Mouse (Mus musculus) mesoderm, embryonic 11.5 days (tissue): ENCODE measurements around the gene Fam136a.
"Not testable (repeated sequence)": the region's sequence is repeated elsewhere in the genome, so short reads cannot be mapped to it uniquely, and the experiment has no call there.

Experiments used
- DNase-seq: peaks from one replicate; pipeline ENCODE4 v3.0.0-alpha.2; 2012; ENCODE audit warnings: low read depth, low spot score

Fam136a gene

DNA sequence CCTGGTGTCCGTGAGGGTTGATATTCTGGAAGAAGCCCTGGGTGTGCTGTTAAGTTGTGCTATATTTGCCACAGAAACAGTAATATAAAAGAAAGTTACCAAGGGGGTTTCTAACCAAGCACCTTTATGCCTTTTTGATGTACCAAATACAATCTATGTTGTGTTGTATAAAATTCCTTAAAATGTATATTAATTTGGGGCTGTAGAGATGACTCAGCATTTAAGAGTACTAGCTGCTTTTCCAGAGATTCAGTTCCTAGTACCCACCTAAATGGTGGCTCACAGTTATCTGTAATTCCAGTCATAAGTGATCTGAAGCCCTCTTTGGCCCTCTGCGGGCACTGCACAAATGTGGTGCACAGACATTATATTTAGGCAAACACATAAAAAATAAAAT lies 1.4 kb downstream of the Fam136a start:
- no peak for DNase-seq

DNA sequence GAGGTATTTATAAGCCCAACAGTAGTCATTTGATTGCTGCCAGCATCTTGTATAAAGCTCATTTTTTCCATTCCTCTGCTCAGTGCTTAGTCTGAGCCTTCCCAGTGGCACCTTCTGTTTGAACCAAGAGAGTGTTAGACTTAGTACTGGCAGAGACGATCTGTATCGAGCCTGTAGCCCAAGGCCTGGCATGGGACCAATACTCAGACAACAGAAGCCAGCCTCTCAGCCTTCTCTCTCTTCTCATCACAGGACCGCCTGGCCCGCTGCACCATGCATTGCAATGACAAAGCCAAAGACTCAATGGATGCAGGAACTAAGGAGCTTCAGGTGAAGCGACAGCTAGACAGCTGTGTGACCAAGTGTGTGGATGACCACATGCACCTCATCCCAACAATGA lies 3.0 kb downstream of the Fam136a start:
- no peak for DNase-seq

DNA sequence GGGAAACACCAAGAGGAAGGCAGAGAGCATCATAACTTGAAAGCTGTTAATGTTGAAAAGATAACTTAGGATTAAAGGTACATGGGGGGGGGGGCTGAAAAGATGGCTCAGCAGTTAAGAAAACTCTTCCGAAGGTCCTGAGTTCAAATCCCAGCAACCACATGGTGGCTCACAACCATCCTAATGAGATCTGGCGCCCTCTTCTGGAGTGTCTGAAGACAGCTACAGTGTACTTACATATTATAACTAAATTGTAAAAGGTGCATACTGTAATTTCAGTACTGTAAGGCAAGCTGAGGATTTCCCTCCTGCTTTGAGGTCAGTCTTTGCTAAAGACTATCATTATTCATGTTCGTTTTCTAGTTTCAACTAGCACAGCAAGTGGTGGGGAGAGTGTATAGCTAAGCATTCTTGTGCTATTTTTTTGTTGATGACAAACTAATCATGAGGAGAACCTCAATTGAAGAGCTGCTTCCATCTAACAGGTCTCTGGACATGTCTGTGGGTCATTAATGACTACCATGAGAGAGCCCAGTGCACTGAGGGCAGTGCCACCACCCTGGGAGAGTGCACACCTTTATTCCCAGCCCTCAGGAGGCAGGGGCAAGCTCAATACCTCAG lies 4.8 kb downstream of the Fam136a start:
- DNase-seq = no peak

DNA sequence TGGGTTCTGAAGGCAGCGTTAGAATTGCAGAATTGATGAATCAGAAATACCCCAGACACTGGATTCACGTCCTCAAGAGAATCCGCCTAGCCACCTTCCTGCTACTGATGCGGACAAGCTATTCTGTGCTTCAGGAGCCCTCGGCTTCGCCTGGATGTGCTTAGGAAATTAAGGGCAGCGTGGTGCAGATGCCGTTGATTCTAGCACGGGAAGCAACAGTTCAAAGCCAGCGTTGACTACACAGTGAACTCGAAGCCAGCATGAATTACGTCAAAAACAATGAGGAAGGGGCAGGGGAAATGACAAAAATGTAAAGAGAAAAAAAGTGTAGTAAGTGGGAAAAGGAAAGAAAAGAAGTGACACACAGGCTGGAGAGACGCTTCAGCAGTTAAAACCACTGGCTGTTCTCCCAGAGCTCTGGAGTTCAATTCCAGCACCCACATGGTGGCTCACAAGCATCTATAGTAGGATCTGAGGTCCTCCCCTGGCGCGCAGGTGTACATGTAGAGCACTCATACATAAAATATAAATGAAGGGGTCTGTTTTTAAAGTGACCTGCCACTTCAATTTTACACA lies 5.4 kb downstream of the Fam136a start, which contains the start of gene Snrpg:
Gene Snrpg, plus strand, starts transcription at position 541 of the 576 bp plus-strand sequence.
- no peak for DNase-seq

DNA sequence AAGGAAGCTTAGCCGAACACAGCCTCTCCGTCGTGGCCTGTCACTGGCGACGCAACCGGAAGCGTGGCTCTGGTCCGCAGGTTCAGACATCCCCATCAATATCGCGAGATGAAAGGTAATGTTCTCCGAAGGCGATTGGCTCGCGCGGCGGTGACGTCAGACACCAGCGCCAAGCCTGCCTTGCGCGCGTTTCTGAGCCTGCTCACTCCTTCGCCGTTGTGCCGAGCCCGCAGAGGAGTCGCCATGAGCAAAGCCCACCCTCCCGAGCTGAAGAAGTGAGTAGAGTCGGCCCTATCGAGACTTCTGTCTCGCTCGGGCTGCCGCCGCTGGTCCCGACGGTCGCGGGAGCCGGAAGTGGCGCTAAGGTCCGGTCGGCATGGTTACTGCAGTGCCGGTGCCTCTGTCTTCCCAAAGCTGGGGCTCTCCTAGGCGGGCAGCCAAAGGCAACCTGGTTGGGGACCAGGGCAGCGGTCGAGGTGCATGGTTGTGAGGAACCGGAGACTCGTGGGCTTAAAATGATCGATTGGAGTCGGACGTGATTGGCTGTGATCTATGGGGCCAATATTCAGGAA lies 6.0 kb downstream of the Fam136a start:
- DNase-seq = peak; percentile 97

DNA sequence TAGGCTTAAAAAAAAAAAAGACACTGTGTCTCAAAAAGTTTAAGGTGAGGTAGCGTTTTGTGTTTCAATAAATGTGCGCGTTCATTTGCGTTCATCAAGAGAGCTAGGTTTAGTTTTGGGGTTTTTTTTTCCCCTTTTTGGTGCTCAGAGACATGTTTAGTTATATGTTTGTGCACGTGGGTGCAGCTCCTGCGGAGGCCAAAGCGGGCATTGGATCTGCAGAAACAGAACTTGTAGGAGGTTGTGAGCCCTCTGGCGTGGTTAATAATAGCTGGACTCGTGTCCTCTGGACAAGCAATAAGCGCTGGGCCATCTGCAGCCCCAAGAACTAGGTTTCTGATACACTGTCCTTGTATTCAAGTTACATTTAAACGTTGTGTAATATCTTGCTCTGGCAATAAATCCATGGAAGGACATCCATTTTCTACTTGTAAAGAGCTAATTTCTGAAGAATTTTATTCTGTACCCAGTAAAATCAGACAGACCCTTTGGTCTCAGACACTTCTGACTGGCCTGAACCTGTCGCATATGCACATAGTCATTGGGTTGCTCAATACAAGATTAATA lies 6.6 kb downstream of the Fam136a start:
- no peak for DNase-seq

DNA sequence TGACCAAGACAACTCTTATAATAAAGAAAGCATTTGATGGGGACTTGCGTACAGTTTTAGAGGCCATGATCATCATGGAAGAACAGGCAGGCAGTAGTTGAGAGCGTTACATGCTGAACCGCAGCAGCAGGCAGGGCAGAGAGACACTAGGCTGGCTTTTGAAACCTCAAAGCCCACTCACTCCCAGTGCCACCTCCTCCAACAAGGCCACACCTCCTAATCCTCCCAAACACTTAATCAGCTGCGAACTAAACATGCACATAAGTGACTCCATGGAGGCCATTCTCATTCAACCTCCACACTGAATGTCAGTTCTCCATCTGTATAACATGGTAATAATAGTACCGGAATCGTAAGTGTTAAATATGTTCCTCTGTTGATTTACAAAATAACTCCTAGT lies 8.1 kb downstream of the Fam136a start:
- DNase-seq = no peak

DNA sequence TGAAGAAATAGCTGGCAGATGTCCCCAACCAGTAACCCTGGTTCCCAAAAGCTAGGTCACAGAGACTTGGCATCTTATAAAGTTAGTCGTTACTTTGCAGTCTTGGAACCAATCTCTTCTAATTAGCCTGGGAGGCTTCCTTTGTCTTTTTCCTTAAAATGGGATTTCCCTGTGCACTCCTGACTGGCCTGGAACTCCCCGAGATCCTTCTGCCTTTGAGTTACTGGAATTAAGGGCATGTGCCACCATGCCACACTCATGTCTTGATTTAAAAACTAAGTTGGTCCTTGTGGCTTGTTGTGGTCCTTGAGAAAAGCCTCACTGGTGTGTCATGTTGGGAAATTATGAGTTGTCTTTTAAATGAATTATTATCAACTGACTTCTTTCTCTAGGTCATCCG lies 12.9 kb downstream of the Fam136a start:
- no peak for DNase-seq

DNA sequence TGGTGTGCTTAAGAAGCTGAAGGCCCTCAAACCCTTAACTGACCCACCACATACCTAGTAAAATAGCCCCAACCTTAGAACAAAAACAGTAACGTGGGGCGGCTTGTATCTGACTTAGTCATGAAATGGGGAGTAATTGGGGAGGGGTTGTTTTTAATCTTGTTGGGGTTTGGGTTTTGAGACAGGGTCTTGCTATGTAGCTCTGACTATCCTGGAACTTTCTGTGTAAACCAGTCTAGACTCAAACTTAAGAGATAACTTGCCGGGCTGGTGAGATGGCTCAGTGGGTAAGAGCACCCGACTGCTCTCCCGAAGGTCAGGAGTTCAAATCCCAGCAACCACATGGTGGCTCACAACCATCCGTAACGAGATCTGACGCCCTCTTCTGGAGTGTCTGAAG lies 14.7 kb downstream of the Fam136a start:
- DNase-seq = not testable (repeated sequence)

DNA sequence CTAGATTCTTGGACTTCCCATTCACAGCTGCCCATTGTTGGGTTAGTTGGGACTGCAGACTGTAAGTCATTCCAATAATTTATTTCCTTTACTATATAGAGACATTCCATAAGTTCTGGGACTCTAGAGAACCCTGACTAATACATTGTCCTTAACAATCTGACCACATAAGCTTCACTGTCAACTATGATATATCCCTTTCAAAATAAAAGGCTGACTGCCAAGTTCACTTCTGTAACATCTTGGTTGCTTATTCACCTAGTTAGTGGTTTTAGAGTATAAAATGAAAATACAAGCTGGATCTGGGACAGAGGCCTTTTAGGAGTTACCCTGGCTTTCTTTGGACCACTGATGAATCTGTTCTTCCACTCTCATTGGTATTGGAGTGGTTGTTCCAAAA lies 17.1 kb downstream of the Fam136a start:
- DNase-seq = no peak

DNA sequence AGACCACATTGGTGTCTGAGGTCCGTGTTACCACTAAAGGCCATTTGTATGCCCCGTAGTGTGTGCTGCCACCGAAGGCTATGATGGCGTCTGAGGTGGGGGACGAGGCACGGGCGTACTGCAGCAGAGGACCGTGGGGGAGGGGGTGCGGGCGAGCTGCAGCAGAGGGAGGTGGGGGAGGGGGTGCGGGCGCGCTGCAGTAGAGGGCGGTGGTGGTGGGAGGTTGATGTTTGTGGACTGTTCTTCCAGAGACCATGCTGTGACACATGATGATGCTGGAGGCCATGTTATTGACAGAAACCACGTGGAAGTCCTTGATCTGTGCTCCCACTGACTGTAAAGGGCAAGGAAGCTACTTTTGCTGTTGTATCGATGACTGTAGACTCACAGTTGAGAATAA lies 17.9 kb downstream of the Fam136a start:
- no peak for DNase-seq

DNA sequence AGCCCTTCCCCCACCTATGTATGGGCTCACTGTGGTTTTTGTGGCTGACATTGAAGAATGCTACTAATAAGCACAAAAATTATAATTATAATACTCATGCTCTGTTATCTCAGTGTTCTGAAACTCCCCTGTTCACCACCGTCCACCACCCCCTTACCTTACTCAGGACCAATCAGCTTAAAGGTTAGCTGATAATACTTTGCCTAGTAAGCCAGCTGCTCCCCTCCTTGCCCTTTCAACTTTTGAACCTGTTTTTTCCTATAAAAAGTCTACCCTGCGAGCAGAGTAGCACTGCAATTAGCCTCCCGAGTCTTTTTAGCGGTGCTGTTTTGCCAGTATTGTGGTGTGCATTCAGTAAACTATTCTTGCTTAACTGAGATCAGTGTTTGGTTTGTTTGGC lies 19.2 kb downstream of the Fam136a start:
- DNase-seq = no peak

DNA sequence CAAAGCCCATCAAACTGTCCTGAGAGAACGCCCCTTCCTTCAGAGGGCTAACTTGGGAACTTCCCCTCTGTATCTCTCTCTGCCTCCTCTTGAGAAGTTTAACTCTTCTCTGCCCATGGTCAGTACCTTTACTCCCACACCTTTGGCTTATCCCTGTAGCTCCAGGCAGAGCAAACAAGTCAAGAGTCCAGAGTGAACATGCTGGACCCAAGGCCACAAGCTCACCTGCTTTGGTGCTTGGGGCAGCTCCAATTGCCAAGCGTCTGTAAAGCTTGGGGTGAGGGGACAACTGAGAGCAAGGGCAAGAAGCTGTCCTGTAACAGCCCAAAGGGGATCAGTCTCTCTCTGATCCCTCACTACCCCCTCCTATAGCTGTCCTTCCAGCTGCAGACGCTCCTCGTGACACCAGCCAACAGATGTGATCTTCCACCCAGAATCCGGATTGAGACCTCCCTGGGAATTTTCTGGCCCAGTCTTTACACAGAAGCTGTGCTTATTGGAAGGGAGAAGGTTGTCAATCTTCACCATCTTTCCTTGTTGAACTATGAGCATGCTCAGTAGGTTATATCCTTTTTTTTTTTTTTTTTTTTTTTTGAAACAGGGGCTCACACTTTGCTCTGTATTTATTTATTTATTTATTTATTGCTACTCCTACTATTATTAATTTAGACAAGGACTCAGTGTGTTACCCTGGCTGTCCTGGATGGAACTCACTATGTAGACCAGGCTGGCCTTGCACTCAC lies 20.1 kb downstream of the Fam136a start:
- DNase-seq = no peak

DNA sequence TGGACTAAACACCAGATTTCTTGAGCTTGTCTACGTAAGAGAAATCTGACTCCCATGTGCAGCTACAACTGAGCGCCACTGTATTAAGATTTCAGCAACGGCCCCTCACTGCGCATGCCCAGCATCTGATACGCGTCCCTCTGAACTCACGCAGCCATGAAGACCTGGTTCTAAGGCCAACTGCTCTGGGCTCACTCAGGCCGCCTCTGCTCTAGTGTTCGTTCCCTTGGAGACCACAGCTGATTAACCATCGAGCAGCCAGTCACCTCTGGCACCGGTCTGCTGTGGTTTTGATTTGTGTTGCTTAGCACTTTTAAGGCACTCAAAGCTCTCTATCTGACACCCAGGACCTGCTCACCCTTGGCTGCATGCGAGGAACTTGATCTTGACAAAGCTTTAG lies 21.9 kb downstream of the Fam136a start:
- DNase-seq = no peak

DNA sequence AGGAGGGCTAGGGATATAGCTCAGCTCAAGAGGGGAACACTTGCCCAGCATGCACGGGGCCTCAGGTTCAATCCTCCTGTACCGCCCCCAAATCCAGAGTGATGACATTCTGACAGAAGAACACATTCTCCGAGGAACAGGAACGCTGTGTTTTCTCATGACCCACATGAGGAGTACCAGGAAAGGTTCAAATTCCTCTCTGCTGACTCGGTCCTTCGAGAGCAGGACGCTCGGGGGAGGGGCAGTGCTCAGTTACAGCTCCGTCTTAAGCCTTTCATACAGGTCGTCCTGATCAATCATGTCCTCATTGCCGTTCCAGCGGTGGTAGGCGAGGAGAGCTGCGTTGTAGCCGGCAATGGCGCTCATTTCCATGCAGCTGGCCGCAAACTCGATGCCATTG lies 23.0 kb downstream of the Fam136a start:
- DNase-seq = no peak

DNA sequence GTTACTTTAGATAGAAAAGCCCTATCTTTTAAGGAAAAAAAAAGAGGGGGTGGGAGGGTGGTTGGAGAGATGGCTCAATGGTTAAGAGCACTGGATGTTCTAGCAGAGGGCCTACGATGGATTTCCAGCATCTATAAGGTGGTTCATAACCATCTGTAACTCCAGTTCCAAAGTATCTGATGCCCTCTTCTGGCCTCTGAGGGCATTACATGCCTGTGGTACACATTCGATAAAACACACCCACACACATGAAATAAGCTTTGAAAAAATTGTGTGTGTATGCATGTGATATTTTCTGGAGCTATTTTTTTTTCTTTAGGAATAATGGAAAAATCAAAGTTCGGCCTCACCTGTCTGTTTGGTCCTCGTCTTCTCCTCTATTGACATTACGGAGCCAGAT lies 25.9 kb downstream of the Fam136a start:
- DNase-seq = no peak

DNA sequence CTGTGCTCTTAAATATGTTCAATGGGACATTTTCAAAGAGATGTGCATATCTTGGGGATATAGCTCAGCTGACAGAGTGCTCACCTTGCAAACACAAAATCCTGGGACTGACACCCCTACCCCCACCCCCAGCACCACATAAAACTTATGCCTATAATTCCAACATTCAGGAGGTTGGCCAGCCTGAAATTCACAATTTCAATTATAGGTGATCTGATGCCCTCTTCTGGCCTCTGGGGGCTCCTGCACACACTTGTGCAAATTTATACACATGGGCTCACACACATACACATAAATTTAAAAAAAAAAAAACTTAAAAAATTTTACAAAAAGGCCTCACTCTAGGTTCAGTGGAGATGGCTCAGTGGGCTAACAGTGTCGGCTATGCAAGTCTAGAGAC lies 27.7 kb downstream of the Fam136a start:
- DNase-seq = no peak

DNA sequence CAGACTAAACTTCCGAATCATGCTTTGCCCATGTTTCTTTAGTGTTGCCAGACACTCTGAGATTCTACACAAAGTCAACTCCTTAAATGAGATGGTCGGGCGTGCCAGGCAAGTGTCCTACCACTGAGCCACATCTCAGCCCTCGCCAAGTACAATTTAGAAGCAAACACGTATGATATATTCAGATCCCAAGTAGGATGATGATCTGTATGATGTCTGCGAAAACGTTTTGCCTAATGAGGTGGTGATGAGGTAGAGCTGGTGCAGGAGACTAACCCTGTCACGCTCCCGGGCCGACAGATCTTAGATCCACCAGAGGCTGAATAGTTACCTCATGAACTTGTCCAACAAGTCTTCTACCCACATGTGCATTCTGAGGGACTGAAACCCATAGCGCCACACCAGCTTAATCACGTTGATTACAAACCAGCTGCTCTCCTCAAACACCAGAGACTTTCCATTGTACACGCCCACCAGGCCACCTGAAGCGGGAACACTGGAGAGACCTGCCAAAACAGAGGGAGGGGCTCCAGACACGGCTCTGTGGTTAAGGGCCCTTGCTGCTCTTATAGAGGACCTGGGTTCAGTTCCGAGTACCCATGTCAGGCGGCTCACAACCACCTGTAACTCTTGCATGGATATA lies 28.8 kb downstream of the Fam136a start:
- DNase-seq = no peak

DNA sequence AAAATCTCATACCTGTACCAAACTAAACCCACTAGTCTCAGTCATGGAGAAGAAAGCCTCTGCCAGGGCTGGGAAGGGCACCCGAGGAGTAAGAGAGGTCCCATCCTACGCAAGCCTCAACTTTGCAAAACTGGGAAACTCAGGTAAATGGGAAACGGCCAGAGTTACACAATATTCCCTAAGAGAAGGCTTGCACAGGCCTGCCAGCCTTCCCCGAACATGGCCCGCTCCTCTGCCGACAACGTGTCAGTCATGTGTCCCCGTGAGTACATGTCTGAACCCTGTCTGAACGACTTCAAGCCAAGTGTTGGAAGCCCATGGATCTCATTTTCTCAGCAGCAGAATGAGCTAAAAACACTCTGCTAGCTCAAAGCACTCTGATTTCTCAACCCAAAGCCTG lies 29.6 kb downstream of the Fam136a start:
- DNase-seq = no peak

DNA sequence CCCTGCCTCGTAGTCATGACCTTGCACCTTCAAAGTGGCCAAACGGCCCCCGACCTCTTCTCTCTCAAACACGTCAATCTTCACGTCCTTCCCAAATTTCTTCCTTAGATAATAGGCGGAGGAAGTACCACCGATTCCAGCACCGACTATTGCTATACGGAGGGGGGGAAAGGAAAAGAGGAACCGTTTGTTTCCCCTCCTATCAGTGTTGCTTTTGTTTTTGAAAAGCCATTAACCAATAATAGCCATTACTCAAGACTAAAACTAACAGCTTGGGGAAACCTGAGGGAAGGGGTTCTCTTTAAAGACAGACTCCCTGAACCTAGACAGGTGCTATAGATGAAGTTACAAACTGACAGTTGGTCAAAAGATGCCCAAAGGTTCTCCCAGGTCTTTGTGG lies 30.5 kb downstream of the Fam136a start:
- DNase-seq = no peak

DNA sequence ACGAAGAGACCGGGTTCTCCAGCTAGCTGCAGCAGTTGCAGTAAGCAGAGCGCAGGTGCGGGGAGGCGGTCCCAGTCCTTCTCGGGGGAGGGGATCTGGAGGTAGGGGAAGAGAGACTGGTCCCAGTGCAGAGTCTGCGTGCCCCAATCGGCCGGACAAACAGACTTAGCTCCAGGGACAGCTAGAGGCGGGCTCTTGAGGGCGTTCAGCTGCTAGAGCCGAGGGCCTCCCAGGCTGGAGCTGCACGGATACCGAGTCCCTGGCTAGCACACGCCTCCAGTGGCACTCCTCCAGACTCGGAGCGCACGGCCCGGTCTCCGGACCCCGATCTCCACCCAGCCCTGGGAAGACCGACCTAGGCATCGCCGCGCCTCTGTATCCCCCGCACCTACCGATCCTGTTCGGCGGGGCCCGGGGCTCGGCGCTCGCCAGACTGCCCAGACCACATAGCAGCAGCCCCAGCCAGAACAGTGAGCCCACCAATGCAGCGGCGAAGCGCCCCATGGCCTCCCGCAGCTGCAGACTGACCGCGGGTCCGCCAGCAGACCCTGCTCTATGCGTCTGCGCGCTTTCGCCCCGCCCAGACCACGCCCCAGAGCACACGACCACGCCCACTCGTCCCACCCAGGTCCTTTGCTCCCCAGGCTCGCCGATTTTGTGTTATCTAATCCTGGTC lies 31.3 kb downstream of the Fam136a start, which contains the start of gene Pcyox1:
Gene Pcyox1, minus strand, starts transcription at position 574 of the 676 bp plus-strand sequence.
- peak; percentile 88 for DNase-seq
